Mouse (Mus musculus): ENCODE measurements around the gene Sord.

GRCm38 (mm10) chr2:122300656-122301020 is 66.1 kb downstream of the Sord start:
- TF ChIP-seq POLR2A (IDR thresholded peaks at IDR 0.05; ENCODE audit: low read depth, low read length) = no peak
- TF ChIP-seq CTCF (IDR thresholded peaks at IDR 0.05; ENCODE audit: borderline replicate concordance, insufficient read depth, low read length) = no peak
